Mouse (Mus musculus): ENCODE measurements at regions not wholly inside any gene's neighbourhood (a gene's known extent, or its start where the extent isn't known, plus 50 kb on each side); places are given as distances from the start of the nearest gene placed in this dataset.
"Not testable (repeated sequence)": the region's sequence is repeated elsewhere in the genome, so short reads cannot be mapped to it uniquely, and the experiment has no call there.

- DNase-seq (ENCODE audit: low spot score): no peak
These were observed 204.0 kb upstream of the Hs6st1 start for GRCm38 (mm10) chr1:35864246-35864645.

DNA sequence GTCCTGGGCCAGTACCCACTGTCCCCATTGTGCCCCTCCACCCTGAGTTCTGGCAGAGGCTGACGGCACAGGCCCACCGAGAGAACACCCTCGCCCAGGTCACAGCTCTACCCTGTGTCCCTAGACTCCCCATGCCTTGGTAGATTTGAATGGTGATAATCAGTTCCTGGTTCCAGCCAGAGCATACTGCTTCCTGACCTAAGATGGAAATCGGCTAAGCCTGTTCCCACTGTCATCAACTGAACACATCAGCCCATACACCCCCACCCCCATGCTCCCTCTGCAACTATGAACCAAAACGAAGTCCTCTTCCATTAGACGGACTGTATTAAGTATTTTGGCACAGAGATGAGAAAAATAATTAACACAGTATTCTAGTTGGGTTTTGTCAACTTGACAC lies 202.9 kb upstream of the Hs6st1 start:
- no peak for DNase-seq (ENCODE audit: low spot score)

- no peak for DNase-seq (ENCODE audit: low spot score)
These were observed 201.6 kb upstream of the Hs6st1 start for GRCm38 (mm10) chr1:35866643-35867042.

GRCm38 (mm10) chr1:35869381-35870143 lies 198.6 kb upstream of the Hs6st1 start:
- peak; percentile 69 for DNase-seq (ENCODE audit: low spot score)

- no peak for DNase-seq (ENCODE audit: low spot score)
These were observed 197.9 kb upstream of the Hs6st1 start for GRCm38 (mm10) chr1:35870144-35870827.

DNA sequence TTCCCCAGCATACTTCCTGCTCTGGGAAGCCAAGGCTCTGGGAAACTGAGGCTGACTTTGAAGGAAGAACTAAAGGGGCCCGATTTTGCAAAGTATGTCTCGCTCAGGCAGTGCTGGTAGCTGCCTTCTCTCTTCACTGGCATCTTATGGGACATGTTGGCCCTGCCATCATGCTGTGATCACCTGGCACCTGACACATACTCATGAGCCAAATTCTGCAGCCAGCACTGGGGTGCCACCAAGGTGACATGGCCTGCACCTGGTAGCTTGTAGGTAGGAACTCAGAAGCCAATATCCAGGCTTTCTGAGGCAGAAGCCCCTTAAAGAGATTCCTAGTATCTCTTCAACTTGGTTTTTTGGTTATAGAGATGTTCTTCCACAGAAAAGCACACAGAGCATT lies 195.2 kb upstream of the Hs6st1 start:
- DNase-seq (ENCODE audit: low spot score): no peak

- DNase-seq (ENCODE audit: low spot score): peak; percentile 26
These were observed 192.9 kb upstream of the Hs6st1 start for GRCm38 (mm10) chr1:35875210-35875811.

DNA sequence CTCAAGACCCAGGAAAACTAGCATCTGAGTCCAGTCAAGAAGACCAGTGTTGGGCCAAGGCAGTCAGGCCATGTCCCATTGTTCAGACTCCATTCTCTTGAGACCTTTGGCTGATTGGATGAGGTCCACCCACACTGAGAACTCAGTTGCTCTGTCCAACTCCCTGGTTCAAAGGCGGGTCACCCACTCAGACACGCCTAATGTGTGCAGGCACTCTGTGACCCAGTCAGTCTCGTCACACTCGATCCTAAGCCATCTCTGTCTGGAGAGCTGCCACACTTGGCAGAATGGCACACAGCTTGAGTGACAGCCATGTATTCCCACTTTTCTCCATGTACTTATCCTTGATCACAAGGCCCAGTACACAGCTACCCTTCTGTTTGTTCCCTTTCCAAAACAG lies 189.8 kb upstream of the Hs6st1 start:
- peak; percentile 23 for DNase-seq (ENCODE audit: low spot score)

DNA sequence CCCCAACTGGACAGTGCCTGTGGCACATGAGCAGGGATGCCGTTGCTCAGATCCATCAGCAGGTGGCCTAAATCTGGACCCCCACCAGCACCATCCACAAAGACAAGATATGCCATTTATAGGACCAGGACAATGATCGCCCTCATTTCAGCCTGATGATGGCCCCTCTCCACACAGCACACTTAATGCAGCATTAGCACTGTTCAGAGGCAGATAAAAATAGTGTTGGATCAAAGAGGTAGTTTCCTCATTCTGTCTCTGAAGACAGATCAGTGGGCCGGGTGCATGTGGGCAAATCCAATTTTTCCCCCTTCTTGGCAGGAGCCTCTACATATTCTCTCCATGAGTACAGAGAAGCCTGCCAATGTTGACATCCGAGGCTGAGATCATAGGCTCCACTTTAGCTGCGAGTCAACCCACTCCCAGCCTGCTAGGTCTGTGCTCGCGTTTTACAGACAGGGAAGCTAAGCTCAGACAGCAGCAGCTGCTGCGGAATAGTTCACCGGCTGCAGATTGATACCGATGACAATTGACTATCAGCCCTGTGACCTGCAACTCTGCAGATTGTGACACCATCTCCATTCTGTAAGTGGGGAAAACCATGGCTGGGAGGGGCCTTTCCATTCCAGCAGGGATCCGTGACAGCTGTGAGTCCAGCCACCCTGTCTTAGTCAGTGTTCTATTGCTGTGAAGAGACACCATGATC lies 188.7 kb upstream of the Hs6st1 start:
- DNase-seq (ENCODE audit: low spot score): peak; percentile 75

GRCm38 (mm10) chr1:35880562-35881265 lies 187.5 kb upstream of the Hs6st1 start:
- DNase-seq (ENCODE audit: low spot score): no peak

DNA sequence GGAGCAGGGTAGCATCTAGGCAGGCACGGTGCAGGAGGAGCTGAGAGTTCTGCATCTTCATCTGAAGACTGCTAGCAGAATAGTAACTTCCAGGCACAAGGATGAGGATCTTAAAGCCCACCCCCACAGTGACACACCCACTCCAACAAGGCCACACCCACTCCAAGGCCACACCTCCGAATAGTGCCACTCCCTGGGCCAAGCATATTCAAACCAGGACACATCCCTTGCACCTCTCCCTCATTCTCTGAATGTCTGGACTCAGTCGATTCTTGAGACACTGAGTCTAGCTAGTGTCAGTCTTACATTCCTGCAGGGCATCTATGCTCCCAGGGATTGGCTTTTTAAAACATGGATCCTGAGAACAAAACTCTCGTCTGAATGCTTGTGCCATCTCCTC lies 186.7 kb upstream of the Hs6st1 start:
- no peak for DNase-seq (ENCODE audit: low spot score)

DNA sequence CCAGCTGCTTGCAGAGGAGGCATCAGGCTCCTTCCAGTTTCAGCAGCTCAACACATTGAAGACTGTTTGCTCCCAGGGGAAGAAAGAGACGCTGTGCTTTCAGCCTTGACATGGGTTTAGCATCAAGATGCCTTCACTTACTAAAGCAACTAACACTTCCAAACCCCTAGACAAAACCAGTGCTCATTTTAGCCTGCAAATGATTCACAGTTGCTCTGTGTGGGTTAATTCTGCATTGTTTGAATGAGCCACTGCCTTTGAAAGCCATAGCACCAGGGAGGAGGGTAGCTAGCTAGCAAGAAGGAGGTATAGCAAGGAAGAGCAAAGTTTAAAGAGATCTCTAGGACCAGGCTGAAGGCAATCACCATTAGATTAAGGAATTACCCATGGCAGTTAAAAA lies 186.1 kb upstream of the Hs6st1 start:
- DNase-seq (ENCODE audit: low spot score): no peak

DNA sequence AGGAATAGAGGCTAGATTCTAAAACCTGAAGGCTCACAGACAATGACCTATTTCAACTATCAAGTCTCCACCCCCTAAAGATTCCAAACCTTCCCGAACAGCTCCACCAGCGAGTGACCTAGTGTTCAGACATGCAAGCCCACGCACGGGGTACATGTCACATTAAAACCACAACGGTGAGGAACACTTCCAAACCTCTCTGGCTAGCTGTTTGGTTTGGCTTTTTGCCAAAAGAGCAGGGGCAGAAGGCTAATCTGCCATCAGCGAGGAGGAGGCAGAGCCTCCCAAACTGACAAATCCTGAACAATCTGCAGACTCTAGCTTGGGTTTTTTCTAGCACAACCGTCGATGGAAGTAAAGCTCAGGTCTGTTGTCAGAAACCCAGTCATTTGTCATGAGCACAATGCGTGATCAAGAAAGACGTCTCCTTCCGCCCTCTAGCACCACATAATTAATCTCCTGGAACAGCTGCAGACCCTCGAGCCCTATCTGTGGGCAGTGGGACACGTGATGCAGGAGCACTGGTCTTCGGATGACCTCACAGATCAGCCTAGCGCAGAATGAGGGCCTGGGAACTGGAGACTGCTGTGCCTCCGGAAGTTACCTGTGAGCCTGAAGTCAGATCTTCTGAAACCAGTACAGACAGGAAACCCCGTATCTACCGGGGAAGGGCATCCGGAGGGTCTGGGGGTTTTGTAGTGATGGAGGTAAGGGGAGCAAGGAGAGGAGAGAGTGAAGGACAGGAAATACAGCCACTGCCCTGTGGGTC lies 178.3 kb upstream of the Hs6st1 start:
- DNase-seq (ENCODE audit: low spot score): no peak

- no peak for DNase-seq (ENCODE audit: low spot score)
These were observed 177.7 kb upstream of the Hs6st1 start for GRCm38 (mm10) chr1:35890500-35890900.

GRCm38 (mm10) chr1:35899536-35899935 lies 168.7 kb upstream of the Hs6st1 start:
- no peak for DNase-seq (ENCODE audit: low spot score)

- no peak for DNase-seq (ENCODE audit: low spot score)
These were observed 164.1 kb upstream of the Hs6st1 start for GRCm38 (mm10) chr1:35904001-35904547.

DNA sequence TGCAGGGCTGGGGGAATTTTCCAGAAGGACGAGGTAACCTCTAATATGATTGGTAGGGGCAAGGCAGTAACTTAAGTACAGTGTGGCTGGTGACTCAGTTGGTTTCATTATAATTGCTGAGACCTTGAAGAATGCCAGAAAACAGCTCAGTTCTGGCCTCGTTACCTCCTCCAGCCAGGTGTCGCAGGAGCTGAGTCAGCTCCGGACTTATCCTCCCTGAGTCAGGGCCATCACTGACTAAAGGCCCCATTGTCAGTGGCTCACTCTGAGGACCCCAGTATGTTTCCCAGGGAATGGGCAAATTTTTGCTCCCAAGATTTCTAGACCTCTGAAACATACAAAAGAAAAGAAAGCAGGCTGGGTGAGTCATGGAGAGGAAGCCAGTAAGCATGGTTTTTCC lies 154.6 kb upstream of the Hs6st1 start:
- no peak for DNase-seq (ENCODE audit: low spot score)

GRCm38 (mm10) chr1:35914175-35914574 lies 154.0 kb upstream of the Hs6st1 start:
- DNase-seq (ENCODE audit: low spot score): not testable (repeated sequence)

GRCm38 (mm10) chr1:35915526-35915925 lies 152.7 kb upstream of the Hs6st1 start:
- DNase-seq (ENCODE audit: low spot score): no peak

Data from gastrocnemius, adult 18-20 months (tissue).